Mouse (Mus musculus) G1E (cell line): Measurements from ENCODE around the gene Tcf19. TPM values are rescaled to one million over a fixed set of nuclear protein-coding genes. Genes with fewer than 3 reads are reported as not detected.

Experiments
- ATAC-seq: 2 replicates; pipeline ENCODE4 v1.8.0; 2016; ENCODE audit warnings: mild to moderate bottlenecking; ENCODE audit not compliant: insufficient number of reproducible peaks, poor library complexity, low FRiP score, severe bottlenecking; ENCODE audit errors: extremely low read depth
- DNase-seq: peaks from one replicate; pipeline ENCODE4 v3.0.0; 2012; ENCODE audit warnings: low spot score
- H3K27me3 ChIP-seq: 2 replicates; pipeline ENCODE4 v1.6.1; 2012; ENCODE audit warnings: mild to moderate bottlenecking, low read length, inconsistent platforms; ENCODE audit not compliant: insufficient read depth
- H3K36me3 ChIP-seq: replicated peaks from 2 replicates; pipeline ENCODE3; 2012; ENCODE audit warnings: mild to moderate bottlenecking, inconsistent platforms
- H3K4me1 ChIP-seq: 2 replicates; pipeline ENCODE4 v1.6.1; 2012; ENCODE audit warnings: low read depth, low read length, inconsistent platforms, mixed read lengths; ENCODE audit not compliant: insufficient read depth
- H3K4me3 ChIP-seq: 2 replicates; pipeline ENCODE4 v1.5.1; 2012; ENCODE audit warnings: low read depth, mild to moderate bottlenecking, inconsistent platforms, low read length, moderate library complexity, mixed read lengths
- H3K9me3 ChIP-seq: replicated peaks from 2 replicates; pipeline ENCODE4 v1.6.1; 2012; ENCODE audit warnings: inconsistent platforms
- CTCF ChIP-seq: IDR thresholded peaks from 2 replicates; pipeline ENCODE4 v1.5.1; 2012; ENCODE audit warnings: low read depth, low read length, inconsistent platforms, mixed read lengths
- GATA1 ChIP-seq: IDR thresholded peaks from 2 replicates; pipeline ENCODE4 v1.6.1; 2012; ENCODE audit warnings: borderline replicate concordance, low read length, inconsistent platforms, mixed read lengths
- GATA2 ChIP-seq: IDR thresholded peaks from 2 replicates; pipeline ENCODE4 v1.6.1; 2012; ENCODE audit warnings: low read depth, low read length, inconsistent platforms, borderline replicate concordance
- POLR2AphosphoS5 ChIP-seq: IDR thresholded peaks from 2 replicates; pipeline ENCODE4 v1.6.1; 2012; ENCODE audit warnings: low read depth, low read length, inconsistent platforms; ENCODE audit not compliant: insufficient replicate concordance
- TAL1 ChIP-seq: conservative IDR thresholded peaks from 2 replicates; pipeline ENCODE4 v1.6.1; 2012; ENCODE audit warnings: low read depth, low read length, inconsistent platforms, mixed read lengths
- polyA plus RNA-seq: library from polyadenylated mRNA; stranded (reverse); fragments of >175 nt; gene quantifications from 2 replicates; pipeline ENCODE4 v1.2.3, GENCODE M21; 2012
- total RNA-seq, 2 experiments: library from RNA; stranded (forward) in 1 of 2; stranded (reverse) in 1 of 2; fragments of 200-1000 nt in 1 of 2; fragments of >200 nt in 1 of 2; fragmentation: Nextera tagmentation in 1 of 2; gene quantifications; 2 replicates each; pipeline ENCODE4 v1.2.3; 2014 to 2017

Tcf19 gene
- total and polyA plus RNA-seq, 3 experiments, result 29.8 to 67.4 (median 63.4) TPM

DNA sequence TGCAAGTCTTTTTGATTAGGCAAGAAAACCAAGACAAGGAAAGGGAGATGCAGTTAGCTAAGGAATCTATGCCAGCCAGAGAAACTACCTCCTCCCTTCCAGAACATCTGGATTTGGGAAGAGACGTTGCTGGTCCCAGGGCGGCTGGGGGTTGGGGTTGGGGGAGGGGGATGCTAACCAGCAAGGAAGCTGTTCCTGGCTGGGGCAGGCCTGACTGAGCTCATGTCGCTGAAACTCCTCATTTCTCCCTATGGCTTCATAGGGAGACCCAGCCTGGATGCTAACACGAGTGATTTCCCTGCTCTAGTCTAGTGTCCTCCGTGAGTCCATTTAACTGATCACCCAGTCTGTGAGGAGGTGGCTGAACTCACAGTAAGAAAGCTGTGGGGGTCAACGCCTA, 14.4 kb downstream of the Tcf19 start:
- TF ChIP-seq POLR2AphosphoS5 (no peak), GATA1 (no peak), CTCF (no peak), GATA2 (no peak), TAL1 (no peak)
- peaks cover 43% of the 10 kb centered on the region for H3K27me3 ChIP-seq
- H3K4me1 ChIP-seq, result no peaks in the 10 kb centered on the region; the same call in 1 of the 2 replicates
- no peak overlapping the region for H3K4me3 ChIP-seq
- H3K36me3 ChIP-seq, result no peaks in the 10 kb centered on the region
- no peak for DNase-seq
- no peak for ATAC-seq
- H3K9me3 ChIP-seq, result no peaks in the 10 kb centered on the region

DNA sequence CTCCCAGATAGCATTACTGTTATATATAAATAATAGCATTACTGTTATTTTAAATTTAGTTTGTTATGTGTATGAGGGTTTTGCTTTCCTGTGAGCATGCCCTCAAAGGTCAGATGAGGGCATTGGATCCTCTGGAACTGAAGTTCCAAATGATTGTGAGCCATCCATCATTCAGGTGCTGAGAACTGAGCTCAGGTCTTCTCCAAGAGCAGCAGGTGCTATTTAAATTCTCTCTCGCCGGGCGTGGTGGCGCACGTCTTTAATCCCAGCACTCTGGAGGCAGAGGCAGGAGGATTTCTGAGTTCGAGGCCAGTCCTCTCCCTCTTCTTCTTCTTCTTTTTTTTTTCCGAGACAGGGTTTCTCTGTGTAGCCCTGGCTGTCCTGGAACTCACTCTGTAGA, 19.5 kb downstream of the Tcf19 start:
- H3K9me3 ChIP-seq, result no peaks in the 10 kb centered on the region
- DNase-seq (no peak), ATAC-seq (no peak)

DNA sequence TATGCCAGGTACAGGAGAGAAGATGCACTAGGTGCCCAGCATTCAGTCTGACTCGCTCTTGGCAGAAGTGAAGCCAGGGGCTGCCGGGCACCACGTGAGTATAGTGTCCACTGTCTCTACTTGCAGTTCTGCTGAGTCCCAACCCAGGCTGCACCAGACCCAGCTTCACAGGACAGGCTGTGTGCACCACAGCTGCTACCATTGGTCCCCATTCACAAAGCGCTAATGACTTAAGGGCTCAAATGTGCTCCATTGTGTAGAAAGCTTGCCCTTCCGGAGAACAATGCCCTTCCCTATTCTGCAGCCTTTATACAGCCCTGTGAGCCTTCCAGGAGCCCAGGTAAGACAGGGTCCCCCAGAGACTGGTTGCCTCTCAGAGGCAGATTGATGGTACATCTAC, 26.3 kb downstream of the Tcf19 start:
- Histone ChIP-seq H3K27me3 (peaks cover 5% of the 10 kb centered on the region; the same call in 1 of the 2 replicates), H3K4me1 (no peaks in the 10 kb centered on the region), H3K4me3 (no peak overlapping the region), H3K9me3 (no peaks in the 10 kb centered on the region), H3K36me3 (no peaks in the 10 kb centered on the region)
- TF ChIP-seq CTCF, result no peak
- TF ChIP-seq POLR2AphosphoS5, result no peak
- no peak for TF ChIP-seq GATA2
- TF ChIP-seq TAL1, result no peak
- TF ChIP-seq GATA1, result no peak
- ATAC-seq (no peak), DNase-seq (no peak)

More for the DNA sequence above, 19.5 kb downstream of the Tcf19 start:
- no peaks in the 10 kb centered on the region for H3K36me3 ChIP-seq
- H3K4me3 ChIP-seq, result no peak overlapping the region
- H3K4me1 ChIP-seq, result no peaks in the 10 kb centered on the region
- H3K27me3 ChIP-seq, result 0 out of 2 replicates have a peak, but pooled peaks cover 2% of the 10 kb centered on the region
- TF ChIP-seq GATA2, result no peak
- no peak for TF ChIP-seq TAL1
- no peak for TF ChIP-seq GATA1
- TF ChIP-seq POLR2AphosphoS5, result no peak
- TF ChIP-seq CTCF, result no peak

- H3K36me3 ChIP-seq, result no peaks in the 10 kb centered on the region
- H3K4me3 ChIP-seq, result no peak overlapping the region
- peaks cover 5% of the 10 kb centered on the region; the same call in 1 of the 2 replicates for H3K27me3 ChIP-seq
- H3K9me3 ChIP-seq, result no peaks in the 10 kb centered on the region
- H3K4me1 ChIP-seq, result no peaks in the 10 kb centered on the region
- TF ChIP-seq GATA1, result no peak
- no peak for TF ChIP-seq CTCF
- DNase-seq (no peak), ATAC-seq (no peak)
Observed at GRCm38 (mm10) chr17:35488041-35488440, 28.6 kb downstream of the Tcf19 start.

GRCm38 (mm10) chr17:35486726-35487125, 29.9 kb downstream of the Tcf19 start:
- TF ChIP-seq CTCF (no peak), TAL1 (no peak), POLR2AphosphoS5 (no peak), GATA2 (no peak), GATA1 (no peak)
- no peaks in the 10 kb centered on the region for H3K4me1 ChIP-seq
- no peak for ATAC-seq
- H3K36me3 ChIP-seq, result no peaks in the 10 kb centered on the region
- no peaks in the 10 kb centered on the region for H3K9me3 ChIP-seq
- DNase-seq, result no peak
- H3K27me3 ChIP-seq, result peaks cover 5% of the 10 kb centered on the region; the same call in 1 of the 2 replicates
- H3K4me3 ChIP-seq, result no peak overlapping the region

- Histone ChIP-seq H3K9me3 (no peaks in the 10 kb centered on the region), H3K36me3 (no peaks in the 10 kb centered on the region), H3K4me3 (no peak overlapping the region), H3K4me1 (no peaks in the 10 kb centered on the region), H3K27me3 (peaks cover 5% of the 10 kb centered on the region; the same call in 1 of the 2 replicates)
- TF ChIP-seq GATA2, result no peak
- no peak for TF ChIP-seq CTCF
- TF ChIP-seq GATA1, result no peak
- no peak for TF ChIP-seq POLR2AphosphoS5
- DNase-seq (no peak), ATAC-seq (no peak)
Observed at GRCm38 (mm10) chr17:35485702-35486101, 30.9 kb downstream of the Tcf19 start.

GRCm38 (mm10) chr17:35484066-35484465, 32.6 kb downstream of the Tcf19 start:
- DNase-seq, result peak; percentile 37
- H3K36me3 ChIP-seq, result no peaks in the 10 kb centered on the region
- TF ChIP-seq TAL1, result no peak
- TF ChIP-seq CTCF, result peak; percentile 54
- no peak for TF ChIP-seq GATA1
- TF ChIP-seq GATA2, result no peak
- TF ChIP-seq POLR2AphosphoS5, result no peak
- no peak overlapping the region for H3K4me3 ChIP-seq
- peaks cover 5% of the 10 kb centered on the region; the same call in 1 of the 2 replicates for H3K27me3 ChIP-seq
- no peaks in the 10 kb centered on the region for H3K9me3 ChIP-seq
- H3K4me1 ChIP-seq, result no peaks in the 10 kb centered on the region
- no peak for ATAC-seq
